Mouse (Mus musculus) NIH3T3 (cell line): Measurements from ENCODE around the gene Hist1h3b.
"Not testable (repeated sequence)": the region's sequence is repeated elsewhere in the genome, so short reads cannot be mapped to it uniquely, and the experiment has no call there.

Experiments
- DNase-seq: peaks from one replicate; pipeline ENCODE4 v3.0.0-alpha.2; 2012; ENCODE audit warnings: low read depth

Gene Hist1h3b

GRCm38 (mm10) chr13:23755000-23755399, 2.9 kb downstream of the Hist1h3b start:
- DNase-seq, result no peak

DNA sequence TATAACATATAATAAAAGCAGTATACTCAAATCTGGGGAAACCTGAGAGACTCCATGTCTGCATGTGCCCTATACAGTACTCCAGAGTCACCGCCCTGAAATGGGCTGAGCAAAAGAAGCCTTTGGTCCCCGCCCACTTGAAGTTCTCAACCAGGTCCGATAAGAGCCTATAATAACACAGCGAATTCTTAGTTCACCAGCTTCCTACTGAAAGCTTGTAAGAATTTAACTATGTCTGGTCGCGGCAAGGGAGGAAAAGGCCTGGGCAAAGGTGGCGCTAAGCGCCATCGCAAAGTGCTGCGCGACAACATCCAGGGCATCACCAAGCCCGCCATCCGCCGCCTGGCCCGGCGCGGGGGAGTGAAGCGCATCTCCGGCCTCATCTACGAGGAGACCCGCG, 4.7 kb downstream of the Hist1h3b start, which contains the start of gene Hist1h4b:
Gene Hist1h4b (plus strand): TSS at position 224 of the 400 bp plus-strand sequence.
- DNase-seq, result peak; percentile 95

DNA sequence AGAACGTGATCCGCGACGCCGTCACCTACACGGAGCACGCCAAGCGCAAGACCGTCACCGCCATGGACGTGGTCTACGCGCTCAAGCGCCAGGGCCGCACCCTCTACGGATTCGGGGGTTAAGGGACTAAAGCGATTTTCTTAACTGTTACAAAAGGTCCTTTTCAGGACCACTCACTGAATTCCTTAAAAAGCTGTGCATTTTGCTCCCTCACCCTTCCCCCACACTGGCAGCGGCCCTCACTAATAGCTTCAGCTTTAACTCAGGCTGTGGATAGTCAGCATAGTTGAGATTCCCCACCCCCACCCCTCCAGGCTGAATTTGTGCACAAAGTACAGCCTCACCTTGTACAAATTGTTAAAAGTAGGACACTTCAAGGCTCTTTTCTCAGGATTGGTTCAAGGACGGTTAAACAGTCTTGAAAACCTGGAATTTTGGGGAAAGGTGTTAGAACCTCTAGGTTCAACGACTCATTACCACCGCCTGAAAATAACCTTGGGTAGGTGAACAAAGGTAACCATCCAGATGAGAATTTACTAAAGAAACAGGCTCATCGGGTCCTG, 5.2 kb downstream of the Hist1h3b start:
- peak; percentile 58 for DNase-seq

DNA sequence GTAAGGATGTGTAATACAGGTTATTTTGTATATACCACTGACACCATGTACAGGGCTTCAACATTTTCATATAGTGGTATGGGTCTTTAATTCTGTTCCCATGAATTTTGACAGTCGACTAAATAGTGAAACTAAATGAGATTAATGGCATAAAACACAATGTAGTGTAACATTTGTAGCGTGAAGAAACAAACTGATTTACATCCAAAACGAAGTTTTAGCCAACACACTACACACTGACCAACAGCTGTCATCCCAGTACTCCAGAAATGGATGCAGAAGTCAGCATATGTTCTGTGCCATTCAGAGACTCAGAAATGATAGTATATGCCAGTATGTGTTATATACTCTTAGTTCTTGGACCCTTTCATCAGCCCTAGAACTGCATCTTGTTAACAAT, 5.9 kb downstream of the Hist1h3b start:
- DNase-seq, result no peak

GRCm38 (mm10) chr13:23759251-23759771, 7.2 kb downstream of the Hist1h3b start:
- DNase-seq, result no peak

DNA sequence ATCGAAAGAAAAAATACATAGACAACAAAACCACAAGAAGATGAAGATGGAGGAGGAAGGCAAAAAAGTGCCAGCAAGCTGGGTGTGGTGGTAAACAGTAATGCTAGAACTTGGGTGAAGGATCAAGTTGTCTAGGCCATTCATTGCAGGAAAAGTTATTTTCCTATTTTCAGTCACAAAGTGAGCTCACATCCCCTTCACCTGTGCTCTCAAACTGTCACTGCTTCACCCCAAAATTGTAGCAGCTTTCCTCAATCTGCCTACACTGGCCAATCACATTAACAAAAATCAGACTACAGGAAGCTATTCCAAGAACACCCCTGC, 7.8 kb downstream of the Hist1h3b start:
- no peak for DNase-seq

- peak; percentile 47 for DNase-seq
These were observed 8.3 kb downstream of the Hist1h3b start for GRCm38 (mm10) chr13:23760240-23760971.

DNA sequence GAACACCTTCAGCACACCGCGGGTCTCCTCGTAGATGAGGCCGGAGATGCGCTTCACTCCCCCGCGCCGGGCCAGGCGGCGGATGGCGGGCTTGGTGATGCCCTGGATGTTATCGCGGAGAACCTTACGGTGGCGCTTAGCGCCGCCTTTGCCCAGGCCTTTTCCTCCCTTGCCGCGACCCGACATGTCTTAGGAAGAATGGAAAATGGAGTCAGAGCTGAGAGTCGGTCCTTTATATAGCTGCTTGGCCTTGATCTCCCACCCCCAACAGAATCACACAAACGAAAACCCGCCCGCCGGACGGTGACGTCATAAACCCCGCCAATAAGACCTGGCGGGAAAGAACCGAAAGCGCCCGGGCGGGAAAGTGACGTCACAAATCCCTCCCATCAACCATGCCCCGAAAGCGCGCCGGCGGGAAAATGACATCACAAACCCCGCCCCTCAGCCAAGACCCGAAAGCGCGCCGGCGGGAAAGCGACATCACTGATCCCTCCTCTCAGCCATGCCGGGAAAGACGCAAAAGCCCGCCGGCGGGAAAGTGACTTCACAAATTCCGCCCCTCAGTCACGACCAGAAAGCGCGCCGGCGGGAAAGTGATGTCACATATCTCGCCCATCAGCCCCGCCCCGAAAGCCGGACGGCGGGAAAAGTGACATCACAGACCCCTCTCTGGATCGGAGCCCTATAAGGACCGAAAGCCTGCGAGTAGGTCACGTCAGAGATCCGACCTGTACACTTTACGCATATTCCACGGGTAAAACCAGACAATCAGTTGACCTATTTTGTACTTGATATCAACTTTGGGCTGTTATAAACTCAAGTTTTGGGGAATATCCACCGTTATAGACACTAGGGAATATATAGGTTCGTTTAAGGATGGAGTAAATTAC, 9.2 kb downstream of the Hist1h3b start, which contains the start of gene Hist1h4a:
Gene Hist1h4a (minus strand): TSS at position 259 of the 893 bp plus-strand sequence.
- DNase-seq, result peak; percentile 97

DNA sequence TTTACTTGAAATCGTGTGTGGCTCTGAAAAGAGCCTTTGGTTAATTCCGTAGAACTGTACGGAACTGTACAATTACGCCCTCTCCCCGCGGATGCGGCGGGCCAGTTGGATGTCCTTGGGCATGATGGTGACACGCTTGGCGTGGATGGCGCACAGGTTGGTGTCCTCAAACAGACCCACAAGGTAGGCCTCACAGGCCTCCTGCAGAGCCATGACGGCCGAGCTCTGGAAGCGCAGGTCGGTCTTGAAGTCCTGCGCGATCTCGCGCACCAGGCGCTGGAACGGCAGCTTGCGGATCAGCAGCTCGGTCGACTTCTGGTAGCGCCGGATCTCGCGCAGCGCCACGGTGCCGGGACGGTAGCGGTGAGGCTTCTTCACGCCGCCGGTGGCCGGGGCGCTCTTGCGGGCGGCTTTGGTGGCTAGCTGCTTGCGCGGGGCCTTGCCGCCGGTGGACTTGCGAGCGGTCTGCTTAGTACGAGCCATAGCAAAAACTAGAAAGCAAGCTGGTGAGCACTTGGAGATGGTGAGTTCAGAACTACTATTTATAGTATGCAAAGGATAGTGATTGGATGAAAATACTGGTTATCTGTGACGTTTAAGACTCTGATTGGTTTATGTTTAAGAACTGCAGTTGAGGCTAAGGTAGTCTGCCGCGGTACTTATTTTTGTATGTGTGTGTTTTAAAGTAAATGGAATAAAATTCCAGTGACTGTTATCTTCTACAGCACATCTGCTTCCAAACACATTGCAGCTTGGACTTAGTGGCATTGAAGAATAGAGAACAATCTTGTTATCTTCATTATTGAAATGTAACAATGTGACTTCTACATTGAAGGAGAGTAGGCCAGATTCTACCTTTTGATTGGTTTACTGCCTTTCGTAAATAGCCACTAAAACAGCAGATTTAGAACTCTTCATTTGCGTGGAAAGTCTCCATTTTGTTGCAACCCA, 10.1 kb downstream of the Hist1h3b start, which contains the start of gene Hist1h3a:
Gene Hist1h3a (minus strand): TSS at position 516 of the 951 bp plus-strand sequence.
- peak; percentile 78 for DNase-seq

DNA sequence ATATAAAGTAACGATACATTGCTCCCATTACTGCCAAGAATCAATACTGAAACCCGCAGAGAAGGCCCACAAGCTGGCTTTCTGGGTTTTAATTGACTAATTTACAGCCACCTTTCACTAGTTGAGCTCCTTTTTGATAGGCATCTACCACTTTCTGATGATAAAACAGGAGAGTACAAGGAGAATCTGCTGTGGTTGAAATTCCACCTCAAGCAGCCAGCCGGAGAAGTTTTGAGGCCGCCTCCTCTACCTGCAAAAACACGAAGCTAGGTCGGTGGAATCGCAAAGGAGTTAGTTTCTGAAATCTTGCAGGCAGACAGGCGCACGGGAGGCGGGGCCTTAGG, 11.1 kb downstream of the Hist1h3b start:
- no peak for DNase-seq

DNA sequence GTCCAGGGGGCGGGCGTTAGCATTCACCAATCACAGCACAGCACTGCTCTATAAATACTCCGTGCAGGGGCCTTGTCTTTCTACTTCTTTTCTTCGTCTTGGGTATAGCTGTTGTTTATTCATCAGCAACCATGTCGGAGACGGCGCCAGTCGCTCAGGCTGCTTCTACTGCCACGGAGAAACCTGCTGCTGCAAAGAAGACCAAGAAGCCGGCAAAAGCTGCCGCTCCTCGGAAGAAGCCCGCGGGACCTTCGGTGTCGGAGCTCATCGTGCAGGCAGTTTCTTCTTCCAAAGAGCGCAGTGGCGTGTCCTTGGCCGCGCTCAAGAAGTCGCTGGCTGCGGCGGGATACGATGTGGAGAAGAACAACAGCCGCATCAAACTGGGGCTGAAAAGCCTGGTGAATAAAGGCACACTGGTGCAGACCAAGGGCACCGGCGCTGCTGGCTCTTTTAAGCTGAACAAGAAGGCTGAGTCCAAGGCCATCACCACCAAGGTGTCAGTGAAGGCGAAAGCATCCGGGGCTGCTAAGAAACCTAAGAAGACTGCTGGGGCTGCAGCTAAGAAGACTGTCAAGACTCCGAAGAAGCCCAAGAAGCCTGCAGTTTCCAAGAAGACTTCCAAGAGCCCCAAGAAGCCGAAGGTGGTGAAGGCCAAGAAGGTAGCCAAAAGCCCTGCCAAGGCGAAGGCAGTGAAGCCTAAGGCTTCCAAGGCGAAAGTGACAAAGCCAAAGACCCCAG, 11.7 kb downstream of the Hist1h3b start, which contains the start of gene Hist1h1a:
Gene Hist1h1a (plus strand): TSS at position 81 of the 738 bp plus-strand sequence.
- peak; percentile 82 for DNase-seq

- DNase-seq, result no peak
These were observed 12.5 kb downstream of the Hist1h3b start for GRCm38 (mm10) chr13:23764324-23765171.

DNA sequence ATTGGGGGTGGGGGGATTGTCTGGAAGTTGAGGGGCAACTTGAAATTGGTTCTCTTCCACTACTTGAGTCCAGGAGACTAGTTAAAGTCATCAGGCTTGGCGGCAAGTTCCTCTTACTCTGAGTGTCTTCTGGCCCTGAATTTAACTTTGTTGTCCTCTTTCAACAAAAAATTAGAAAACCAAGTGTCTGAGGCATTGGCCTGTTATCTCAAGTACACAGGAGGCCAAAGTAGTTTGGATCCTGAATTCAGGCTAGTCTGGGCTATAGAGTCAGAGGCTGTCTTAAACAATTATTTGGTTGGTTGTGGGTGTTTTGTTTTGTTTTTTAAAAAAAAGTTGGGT, 13.1 kb downstream of the Hist1h3b start:
- no peak for DNase-seq

DNA sequence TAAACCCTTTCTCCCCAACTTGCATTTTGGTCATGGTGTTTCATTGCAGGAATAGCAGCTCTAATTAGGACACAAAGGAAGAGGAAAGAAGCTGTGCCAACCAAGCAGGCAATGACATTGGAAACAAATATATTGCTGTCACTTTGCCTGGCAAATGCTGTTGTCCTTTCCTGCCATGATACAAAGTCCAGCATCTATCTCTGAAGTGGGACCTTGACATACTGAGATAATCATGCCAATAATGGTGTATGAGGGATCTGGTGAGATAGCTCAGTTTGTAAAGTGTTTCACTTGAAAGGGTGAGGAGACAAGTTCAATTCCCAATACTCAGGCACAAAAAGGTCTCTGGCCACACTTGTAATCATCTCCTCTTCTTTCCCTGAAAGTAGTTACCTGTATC, 14.7 kb downstream of the Hist1h3b start:
- no peak for DNase-seq

DNA sequence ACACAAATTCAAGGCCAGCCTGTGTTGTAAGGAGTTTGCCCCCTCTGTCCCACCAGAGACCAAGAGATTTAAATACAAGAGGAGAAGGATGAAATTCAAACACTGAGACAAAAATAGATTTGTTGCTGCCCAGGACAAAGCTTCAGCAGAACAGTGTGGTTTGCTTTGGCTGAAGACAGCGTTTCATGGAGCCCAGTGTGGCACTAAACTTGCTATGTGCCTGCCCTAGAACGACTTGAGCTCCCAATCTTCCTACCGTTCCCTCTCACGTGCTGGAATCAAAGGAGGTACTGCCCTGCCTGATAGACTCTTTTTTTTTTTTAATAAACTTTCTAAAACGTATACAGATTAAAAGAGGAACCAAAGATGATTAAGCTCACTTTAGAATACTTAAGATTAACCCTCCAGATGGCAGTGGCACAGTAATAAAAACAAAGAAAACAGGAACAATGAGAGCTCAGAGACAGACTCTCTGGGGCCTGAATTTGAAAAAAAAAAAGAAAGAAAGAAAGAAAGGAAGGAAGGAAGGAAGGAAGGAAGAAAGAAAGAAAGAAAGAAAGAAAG, 16.8 kb downstream of the Hist1h3b start:
- DNase-seq, result no peak

GRCm38 (mm10) chr13:23769613-23770012, 17.5 kb downstream of the Hist1h3b start, which contains the start of gene Trim38:
Trim38 (plus strand) TSS chr13:23769913.
- not testable (repeated sequence) for DNase-seq

DNA sequence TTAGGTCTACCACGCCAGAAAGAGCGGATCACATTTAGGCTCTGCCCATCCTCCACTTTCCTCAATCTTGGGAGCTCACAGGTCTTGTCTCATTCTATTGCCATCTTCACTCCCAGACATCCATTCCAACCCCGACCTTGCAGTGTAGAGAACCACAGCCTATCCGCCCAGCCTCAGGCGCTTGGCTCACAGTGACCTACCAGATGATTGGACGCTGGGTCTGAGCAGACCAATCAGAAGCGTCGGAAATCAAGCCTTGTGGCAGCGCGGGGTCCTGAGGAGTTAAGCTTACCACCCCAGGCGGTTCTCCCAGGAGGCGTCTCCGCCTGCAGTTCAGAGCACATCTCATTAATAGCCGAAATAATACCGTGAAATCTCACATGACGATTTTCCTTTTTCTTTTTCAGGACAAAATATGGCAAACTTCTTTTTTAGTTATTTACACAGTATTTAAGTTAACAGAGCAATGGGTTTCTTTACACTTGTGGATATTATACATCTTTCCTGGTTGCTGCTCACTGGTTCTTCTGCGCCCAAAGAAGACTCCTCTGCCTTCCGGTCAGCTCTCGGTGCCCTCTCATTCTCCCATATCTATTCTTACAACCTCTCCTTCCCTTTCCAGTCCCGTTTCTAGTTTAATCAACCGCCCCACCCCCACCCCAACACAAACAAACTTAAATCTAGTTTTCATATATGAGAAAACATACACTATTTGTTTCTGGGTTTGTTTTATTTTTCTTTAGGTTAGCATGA, 20.7 kb downstream of the Hist1h3b start:
- DNase-seq, result no peak

GRCm38 (mm10) chr13:23778339-23778738, 26.3 kb downstream of the Hist1h3b start:
- no peak for DNase-seq

DNA sequence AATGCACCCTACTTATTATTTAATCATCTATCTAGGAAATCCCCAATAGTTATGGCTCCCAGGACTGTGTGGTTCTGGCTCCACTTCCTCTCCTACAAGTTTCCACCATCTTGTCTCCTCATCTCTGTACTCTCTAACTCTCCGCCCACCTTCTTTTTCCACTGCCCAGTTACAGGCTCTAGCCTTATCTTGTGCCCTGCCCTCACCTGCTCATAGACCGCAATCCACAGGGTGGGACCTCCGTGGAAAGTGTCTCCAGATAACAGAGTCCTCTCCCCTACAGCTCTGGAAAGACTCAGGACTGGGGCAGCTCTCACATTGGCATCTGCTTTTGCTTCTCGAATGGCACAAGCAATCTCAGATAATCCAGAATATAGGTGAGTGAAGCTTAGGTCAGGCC, 27.0 kb downstream of the Hist1h3b start:
- DNase-seq, result no peak
